Mouse (Mus musculus): ENCODE measurements around the gene 1110008P14Rik.

The 1110008P14Rik gene

DNA sequence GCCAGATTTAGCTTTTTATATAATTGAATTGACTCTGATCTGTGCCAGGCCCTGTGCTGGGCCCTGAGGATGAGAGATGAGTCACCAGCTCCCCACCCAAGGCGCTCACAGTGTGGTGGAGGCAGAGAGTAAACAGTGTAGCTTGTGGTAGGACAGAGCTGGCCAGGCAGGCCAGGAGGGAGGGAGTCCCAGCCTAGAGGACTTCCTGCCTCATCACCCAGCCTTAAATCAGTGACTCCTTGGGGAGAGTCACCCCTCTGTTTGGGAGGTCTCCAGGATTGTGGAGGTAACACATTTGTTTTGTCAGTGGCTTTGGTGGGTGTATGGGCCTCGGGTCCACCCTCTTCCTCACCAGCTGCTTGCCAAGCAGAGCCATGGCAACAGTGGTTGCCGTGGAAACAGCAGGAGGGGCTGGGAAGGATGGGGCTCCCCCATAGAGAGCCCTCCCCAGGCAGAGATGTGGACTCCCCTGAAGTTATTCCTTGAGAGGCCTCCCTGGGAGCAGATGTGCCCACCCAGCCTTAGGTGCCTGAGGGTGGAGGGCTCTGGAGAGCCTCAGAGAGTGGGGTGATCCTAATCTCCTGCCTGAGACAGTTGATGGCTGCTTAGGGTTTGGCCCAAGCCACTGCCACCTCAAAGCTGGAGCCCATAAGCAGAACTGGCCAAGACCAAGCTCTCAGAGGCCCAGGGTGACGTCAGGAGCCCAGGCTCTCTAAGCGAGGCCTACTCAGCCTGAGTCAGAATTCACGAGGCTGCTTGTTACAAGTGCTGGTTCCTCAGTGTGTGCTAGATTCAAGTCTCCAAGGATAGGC lies 39.0 kb downstream of the 1110008P14Rik start:
- DNase-seq (ENCODE audit: low spot score in 2 of 2) = no peak

DNA sequence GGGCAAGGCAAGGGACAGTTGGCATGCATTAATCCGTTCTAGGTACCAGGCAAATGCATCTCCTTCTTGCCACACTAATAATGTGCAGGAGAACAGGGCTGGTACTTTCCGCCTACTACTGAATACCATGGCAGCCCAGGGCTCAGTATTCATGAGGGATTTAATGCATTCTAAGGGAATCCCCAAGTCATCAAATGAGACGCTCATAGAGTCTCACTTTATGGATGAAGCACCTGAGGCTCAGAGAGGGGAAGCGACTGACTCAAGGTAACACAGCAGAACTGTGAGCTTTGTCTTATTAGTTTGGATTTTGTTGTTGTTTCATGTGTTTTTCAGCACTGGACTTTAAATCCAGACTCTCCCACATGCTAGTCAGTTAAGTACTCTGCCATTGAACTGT lies 39.7 kb downstream of the 1110008P14Rik start:
- no peak for DNase-seq (ENCODE audit: low spot score in 2 of 2)

DNA sequence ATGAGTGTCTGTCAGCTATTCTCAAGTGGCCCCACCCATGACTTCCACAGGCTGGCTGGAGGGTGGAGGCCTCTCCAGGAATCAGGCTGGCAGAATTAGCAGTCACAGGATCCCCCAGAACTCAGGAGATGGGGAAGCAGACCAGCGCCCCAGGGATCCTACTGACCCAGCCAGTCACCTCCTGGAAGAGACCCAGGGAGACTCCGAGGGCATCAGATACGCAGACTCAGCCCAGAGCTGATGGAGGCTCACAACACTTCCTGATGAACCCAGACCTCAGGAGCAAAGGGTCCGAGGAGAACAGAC lies 40.2 kb downstream of the 1110008P14Rik start:
- no peak for DNase-seq (ENCODE audit: low spot score in 2 of 2)

DNA sequence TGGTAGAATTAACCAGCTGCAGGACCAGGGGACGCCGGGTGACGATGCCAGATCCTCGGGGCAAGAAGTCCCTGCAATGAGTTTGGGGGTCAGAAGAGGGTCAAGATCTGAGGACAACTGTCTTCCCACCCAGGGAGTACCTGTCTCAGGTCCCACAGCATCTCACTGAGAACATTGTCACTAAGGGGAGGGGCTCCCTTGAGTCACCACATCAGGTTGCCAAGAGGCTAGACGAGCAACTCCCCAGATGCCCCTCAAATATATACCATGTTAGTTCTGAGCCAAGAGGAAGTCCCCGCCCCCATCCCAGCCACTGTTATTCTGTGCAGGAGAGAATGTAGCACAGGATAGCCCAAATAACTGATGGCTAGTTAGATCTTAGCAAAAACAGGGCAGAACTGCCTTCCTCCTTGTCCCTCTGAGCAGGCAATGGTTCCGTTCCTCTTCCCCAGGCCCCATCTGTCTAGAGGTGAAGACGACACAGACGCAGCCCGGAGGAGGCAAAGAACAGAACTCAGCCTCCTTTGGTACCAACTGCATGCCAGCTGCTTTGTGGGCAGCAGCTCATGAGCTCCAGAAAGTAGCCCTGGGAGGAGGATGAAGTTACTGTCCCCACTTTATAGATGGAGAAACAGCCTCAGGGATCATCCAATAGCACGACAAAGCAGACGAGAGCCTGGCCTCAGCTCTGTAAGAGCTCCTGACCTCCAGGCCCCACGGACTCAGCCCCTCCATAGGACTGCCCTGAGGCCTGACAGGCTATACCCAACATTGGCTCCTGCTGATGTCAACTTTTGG lies 40.7 kb downstream of the 1110008P14Rik start:
- DNase-seq (ENCODE audit: low spot score in 2 of 2) = no peak

DNA sequence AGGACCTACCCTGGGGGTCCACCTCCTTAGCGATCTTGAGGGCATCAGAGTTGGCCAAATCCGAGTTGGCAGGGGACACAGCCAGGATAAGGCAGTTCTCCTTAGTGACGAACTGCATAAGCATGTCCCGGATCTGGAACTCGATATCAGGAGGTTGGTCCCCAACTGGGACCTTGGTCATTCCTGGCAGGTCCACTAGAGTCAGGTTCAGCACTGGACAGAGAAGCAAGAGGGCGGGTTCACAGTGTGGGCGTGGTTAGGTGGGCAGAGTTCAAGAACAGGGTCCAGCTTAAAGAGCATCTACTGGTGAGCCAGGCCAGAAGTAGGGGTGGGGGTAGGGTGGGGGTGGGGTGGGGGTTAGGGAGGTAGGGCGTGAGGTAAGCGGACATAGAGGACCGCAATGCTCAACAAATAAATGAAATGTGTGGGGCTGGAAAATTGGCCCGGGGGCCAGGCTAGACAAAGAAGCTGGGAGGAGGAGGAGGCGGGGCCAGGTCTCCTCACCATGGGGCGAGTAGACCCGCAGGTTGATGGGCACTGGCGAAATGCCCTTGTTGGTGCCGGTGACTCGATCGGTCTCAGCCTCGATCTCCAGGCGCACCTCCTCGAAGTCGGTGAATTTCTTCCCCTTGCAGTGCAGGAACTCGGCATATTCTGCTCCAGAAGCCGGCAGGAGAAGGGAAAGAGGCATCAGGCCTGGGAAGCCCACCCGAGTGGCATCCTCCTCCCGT lies 41.7 kb downstream of the 1110008P14Rik start:
- no peak for DNase-seq (ENCODE audit: low spot score in 2 of 2)

DNA sequence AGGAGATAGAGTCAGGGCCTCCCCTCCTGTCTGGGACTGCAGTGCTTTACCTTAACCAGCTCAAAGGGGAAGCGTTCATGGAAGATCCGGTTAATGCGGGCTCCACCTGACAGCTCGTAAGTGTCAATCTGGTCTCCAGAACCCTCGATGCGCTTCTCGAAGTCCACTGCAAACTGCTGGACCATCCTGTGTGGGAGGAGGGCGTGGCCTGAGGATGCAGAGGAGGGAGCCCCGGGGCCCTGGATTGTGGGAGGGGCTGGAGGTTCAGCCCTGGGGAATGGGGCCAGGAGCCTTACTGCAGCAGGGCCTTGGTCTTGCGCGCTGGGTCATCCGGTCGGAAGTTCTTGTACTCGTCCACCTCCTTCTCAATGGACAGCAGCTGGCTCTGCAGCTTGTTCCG lies 45.9 kb downstream of the 1110008P14Rik start:
- DNase-seq (ENCODE audit: low spot score in 2 of 2) = no peak

DNA sequence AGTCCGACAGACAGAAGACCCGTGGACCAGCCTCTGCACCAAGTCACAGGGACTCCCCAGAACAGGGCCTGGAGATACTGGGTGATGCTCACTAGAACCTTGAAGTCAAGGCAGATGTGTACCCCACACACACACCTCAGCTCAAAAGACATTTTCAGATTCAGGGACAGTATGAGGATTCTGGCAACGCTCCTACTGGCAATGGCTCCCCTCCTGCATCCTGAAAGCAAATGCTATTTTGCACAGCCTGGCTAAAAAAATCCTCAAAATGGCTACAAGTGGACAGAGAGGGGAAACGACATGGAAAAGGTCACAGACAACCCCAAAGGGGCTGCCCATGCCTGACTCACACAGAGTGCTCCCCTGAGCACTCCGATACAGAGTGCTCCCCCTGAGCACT lies 49.6 kb downstream of the 1110008P14Rik start:
- DNase-seq (ENCODE audit: low spot score in 2 of 2) = no peak

DNA sequence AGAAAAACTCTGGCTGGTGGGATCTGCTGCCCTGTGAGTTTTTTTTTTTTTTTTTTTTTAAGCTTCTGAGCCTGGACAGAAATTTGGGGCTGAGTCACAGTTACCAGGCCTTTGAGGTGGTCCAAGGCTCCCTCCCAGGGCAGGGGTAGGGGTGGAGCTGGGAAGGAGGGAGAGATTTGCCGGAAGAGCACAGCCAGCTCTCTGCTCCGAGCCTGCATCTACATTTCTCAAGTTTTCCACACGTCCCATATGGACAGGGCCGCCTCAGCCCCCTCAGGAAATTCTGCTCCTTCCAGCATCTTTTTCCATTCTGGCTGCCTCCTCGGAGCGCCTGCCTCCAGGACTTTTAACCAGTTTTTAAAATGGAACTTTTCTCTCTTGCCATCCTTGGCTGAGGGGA lies 52.2 kb downstream of the 1110008P14Rik start:
- no peak for DNase-seq (ENCODE audit: low spot score in 2 of 2)

DNA sequence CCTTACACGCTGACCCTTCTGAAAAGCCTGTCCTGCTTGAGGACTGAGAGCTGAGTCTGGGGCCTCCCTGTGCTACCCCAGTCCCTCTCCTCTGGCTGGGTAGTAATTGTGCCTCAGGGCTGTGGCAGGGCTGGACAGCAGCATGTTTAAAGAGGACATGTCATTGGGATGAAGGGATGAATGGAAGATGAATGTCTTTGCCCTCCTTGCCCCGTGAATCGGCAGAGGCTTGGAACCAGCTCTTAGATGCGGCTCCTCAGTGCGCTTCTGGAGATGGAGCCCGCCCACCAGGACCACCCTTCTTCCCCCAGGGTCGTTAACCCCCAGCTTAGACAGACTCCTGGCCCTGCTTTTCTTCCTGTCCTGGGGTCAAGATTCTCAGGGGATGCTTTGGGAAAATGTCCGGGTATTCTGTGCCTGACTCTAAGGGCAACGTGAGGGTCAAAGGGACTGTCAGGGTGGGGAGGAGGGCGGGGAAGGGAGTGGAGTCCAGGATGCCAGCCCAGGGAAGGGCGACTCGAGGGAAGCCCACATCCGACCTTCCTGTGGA lies 52.8 kb downstream of the 1110008P14Rik start:
- DNase-seq (ENCODE audit: low spot score in 2 of 2) = no peak

DNA sequence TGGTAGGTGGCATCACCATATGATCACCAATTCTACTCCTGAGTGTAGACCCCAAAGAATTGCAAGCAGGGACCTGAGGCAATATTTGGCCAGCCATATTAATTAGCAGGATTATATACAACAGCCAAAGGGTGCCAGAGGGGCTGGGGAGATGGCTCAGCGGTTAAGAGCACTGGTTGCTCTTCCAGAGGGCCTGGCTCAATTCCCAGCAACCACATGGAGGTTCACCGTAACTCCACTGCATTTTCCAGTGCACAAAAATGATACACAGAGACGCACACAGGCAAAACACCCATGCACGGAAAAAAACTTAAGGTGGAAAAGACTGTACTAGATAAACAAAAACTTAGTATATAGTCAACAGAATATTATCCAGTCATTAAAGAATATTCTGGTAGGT lies 54.5 kb downstream of the 1110008P14Rik start:
- no peak for DNase-seq (ENCODE audit: low spot score in 2 of 2)
